Comparison of ENCODE assay signal across 28 mouse cellular contexts in genomic region chr9:94734320-94734719, GRCm38 (mm10).
DNase-seq lines count a peak whose midpoint lies in the region; ATAC-seq and TF ChIP-seq lines count a peak whose summit lies in the region.
"Had no signal": no experiment of that assay in that cellular context is flagged by ENCODE, and none has a peak within 500 bp of the region (broad histone marks: within the 10 kb centered on the region; RNA-seq: fewer than 3 reads in every experiment).

No protein-coding gene starts in this region.

- peak overlapping the region; percentile 32; the same call in 1 of the 2 replicates for H3K27ac ChIP-seq in macrophage
- no peak overlapping the region for H3K27ac ChIP-seq in layer of hippocampus, adult 2 months
- H3K27ac ChIP-seq: embryonic facial prominence, embryonic 13.5 days; embryonic facial prominence, embryonic 15.5 days; forebrain, embryonic 10.5 days; forebrain, embryonic 12.5 days had no signal

- peak; percentile 64 for DNase-seq in 416B (ENCODE audit: low read depth)
- DNase-seq in thymus, postnatal 10 days (ENCODE audit: low spot score in 2 of 2) = no peak
- no peak for DNase-seq in kidney, postnatal 36 days
- DNase-seq in layer of hippocampus, adult 2 months (ENCODE audit: low spot score in 2 of 2) = no peak
- DNase-seq: adrenal gland, adult 8-10 months; adrenal gland, postnatal 14 days; adrenal gland, postnatal 36 days; B cell, adult 2 months; cerebellum, adult 11-12 months; cerebellum, adult 2 months; cerebellum, adult 9-10 months; cerebellum, postnatal 10 days; cerebellum, postnatal 25 days; embryo, embryonic 11 days had no signal

- ATAC-seq in common myeloid progenitor, adult 5-6 weeks (replicated peaks; ENCODE audit: low read depth, poor library complexity, severe bottlenecking) = peak; percentile 57
- peak; percentile 72 for ATAC-seq in megakaryocyte progenitor cell, adult 5-6 weeks (replicated peaks; ENCODE audit: poor library complexity)
- ATAC-seq: activated CD4-positive, CD25-positive, alpha-beta regulatory T cell, adult 4 months; CD4-positive, CD25-positive, alpha-beta regulatory T cell, adult 4 months; forebrain, embryonic 14.5 days; forebrain, embryonic 16.5 days; Patski had no signal

- WGBS in macrophage (ENCODE audit: missing documents) = 0% methylated on average over 1 of the region's 1 CpGs

- H3K36me3 ChIP-seq in macrophage (ENCODE audit: inconsistent target) = 0 out of 2 replicates have a peak, but pooled peaks cover 8% of the 10 kb centered on the region
- H3K36me3 ChIP-seq: embryonic facial prominence, embryonic 13.5 days; embryonic facial prominence, embryonic 15.5 days; forebrain, embryonic 10.5 days; forebrain, embryonic 12.5 days; G1E had no signal

- no peaks in the 10 kb centered on the region; the same call in 1 of the 2 replicates for H3K79me2 ChIP-seq in macrophage (ENCODE audit: inconsistent target)

- H3K4me3 ChIP-seq in macrophage (ENCODE audit: inconsistent target) = no peak overlapping the region
- H3K4me3 ChIP-seq in layer of hippocampus, adult 2 months = no peak overlapping the region
- H3K4me3 ChIP-seq: embryonic facial prominence, embryonic 13.5 days; embryonic facial prominence, embryonic 15.5 days; erythroblast, embryonic 14.5 days; forebrain, embryonic 10.5 days; forebrain, embryonic 12.5 days had no signal

- no peak for TF ChIP-seq CTCF in layer of hippocampus, adult 2 months (conservative IDR thresholded peaks at IDR 0.05)
